Mouse (Mus musculus) brain, embryonic 14.5 days (tissue): Measurements from ENCODE around the gene Bcl11a.

Source experiments
- CTCF ChIP-seq: fragments of 200-500 bp; IDR thresholded peaks from 2 replicates; pipeline ENCODE4 v1.5.1; 2012; ENCODE audit warnings: inconsistent platforms, mild to moderate bottlenecking, moderate library complexity, borderline replicate concordance; ENCODE audit not compliant: insufficient read depth, insufficient read length; ENCODE audit errors: extremely low read depth
- POLR2A ChIP-seq: fragments of 200-500 bp; IDR thresholded peaks from 2 replicates; pipeline ENCODE4 v1.6.1; 2012; ENCODE audit warnings: mild to moderate bottlenecking, inconsistent platforms, borderline replicate concordance; ENCODE audit not compliant: poor library complexity, insufficient read depth, insufficient read length, severe bottlenecking; ENCODE audit errors: extremely low read depth

- peak; percentile 50; the same call in 1 of the 2 replicates for TF ChIP-seq CTCF
- TF ChIP-seq POLR2A: no peak
Observed at GRCm38 (mm10) chr11:24094086-24094487, 16.2 kb downstream of the Bcl11a start.
